Mouse (Mus musculus) heart, postnatal 14 days (tissue): Measurements from ENCODE around the gene Uimc1. TPM values are rescaled to one million over a fixed set of nuclear protein-coding genes. Genes with fewer than 3 reads are reported as not detected.

Source experiments
- DNase-seq, 2 experiments: peaks; one replicate each; pipeline ENCODE4 v3.0.0; 2021 to 2022
- intact Hi-C: fragments of 180-260 bp; cut with DNase I; formaldehyde crosslinking; loops from one replicate; pipeline ENCODE4 v1.15.1; 2025
- total RNA-seq, 2 experiments: library from RNA; stranded (reverse); gene quantifications; 2 replicates each; pipeline ENCODE4 v1.2.3; 2021

The Uimc1 gene
- total RNA-seq, 2 experiments from 2014 or later = 28.4 to 29.0 TPM

GRCm38 (mm10) chr13:55063276-55063675 is 36.8 kb downstream of the Uimc1 start:
- intact Hi-C loops = no loop called here
- no peak for DNase-seq

- peak; percentile 5 to 18 for DNase-seq
- intact Hi-C loops = no loop called here
Measured at GRCm38 (mm10) chr13:55058042-55058441, 42.1 kb downstream of the Uimc1 start.

GRCm38 (mm10) chr13:55047706-55048105 is 52.4 kb downstream of the Uimc1 start:
- intact Hi-C loops = no loop called here
- DNase-seq = no peak

DNA sequence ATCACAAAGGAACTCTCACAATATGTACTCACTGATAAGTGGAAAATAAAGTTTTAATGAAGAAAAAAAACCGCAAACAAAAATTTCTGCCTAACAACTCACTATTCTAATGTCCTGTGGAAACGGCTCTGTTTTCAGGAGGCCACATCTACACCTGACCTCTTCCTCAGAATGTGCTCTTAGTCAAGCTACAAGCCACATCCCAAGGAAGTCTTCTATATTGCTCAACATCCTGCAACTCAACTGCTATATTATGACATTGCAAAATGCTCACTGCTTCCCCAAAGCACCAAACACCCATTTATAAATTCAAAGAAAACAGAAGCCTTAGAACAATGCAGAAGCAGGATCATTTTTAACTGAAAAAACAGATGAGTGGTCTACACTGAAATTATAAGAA is 60.1 kb downstream of the Uimc1 start:
- intact Hi-C loops = no loop called here
- no peak for DNase-seq

GRCm38 (mm10) chr13:55024215-55024614 is 75.9 kb downstream of the Uimc1 start:
- intact Hi-C loops = no loop called here
- no peak for DNase-seq

DNA sequence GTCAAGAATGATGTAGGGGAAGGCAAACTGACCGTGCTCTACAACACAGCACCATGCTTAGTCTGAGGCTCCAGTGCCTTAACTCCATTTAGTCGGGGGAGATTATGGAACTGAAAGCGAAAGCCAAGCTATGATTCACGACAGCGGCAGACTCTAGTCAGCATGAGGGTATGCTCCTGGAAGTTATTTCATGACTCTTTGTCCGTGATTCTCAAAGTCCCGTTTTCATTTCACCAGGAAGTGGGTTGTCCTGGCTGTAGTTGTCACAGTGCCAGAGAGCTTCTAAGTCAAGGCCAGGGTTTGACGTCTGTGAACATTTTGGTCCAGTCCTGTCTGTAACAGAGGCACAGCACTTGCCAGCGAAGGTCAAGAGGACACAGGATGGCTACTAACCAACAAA is 77.4 kb downstream of the Uimc1 start:
- peak in 1 of 2 experiments; percentile 13 for DNase-seq
- intact Hi-C loops = no loop called here

DNA sequence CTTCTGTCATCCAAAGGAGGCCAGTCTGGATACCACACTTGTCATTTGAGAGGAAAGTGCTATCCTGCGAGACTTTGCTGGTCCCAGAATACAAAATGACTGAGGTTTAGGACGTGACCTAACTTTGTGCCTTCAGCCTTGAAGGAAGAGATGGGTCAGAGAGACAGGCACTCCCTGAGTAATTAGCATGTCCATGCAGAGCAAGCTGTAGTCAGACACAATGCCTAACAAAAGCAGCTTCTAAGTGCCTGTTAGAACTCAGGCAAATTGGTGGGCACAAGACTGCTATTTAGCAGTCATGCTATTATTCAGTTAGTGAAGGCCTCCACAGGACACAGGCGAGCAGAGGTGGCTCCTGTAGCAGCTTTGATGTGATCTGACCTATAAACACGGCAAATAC is 77.8 kb downstream of the Uimc1 start:
- intact Hi-C loops = no loop called here
- no peak for DNase-seq

DNA sequence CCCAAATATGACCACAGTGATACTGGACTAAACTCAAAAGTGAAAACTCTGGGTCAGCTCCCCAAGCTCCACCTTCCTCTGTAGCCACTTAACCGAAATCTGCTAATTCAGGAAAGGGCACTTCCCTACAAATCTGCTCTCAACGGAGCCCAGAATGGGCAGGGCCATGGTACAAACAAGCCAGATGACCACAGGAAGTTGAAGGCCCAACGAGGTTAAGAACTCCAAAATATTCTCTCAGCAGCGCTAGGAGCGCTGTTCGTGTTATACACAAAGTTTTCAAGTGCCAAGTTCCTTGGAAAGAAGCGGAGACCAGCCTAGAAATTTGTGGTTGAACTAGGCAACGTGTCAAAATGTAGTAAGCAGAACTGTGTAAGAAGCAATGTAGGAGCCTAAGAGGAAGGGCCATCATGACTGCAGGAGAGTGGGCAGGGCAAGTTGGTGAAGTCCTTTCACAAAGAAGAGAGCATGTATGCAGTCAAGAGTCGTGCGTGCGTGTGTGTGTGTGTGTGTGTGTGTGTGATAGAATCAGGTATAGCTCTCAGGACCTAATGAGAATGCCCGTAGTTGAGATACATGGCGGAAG is 78.8 kb downstream of the Uimc1 start, which contains the start of gene Hk3:
Gene Hk3 (minus strand): TSS at position 192 of the 586 bp plus-strand sequence.
- DNase-seq = no peak

DNA sequence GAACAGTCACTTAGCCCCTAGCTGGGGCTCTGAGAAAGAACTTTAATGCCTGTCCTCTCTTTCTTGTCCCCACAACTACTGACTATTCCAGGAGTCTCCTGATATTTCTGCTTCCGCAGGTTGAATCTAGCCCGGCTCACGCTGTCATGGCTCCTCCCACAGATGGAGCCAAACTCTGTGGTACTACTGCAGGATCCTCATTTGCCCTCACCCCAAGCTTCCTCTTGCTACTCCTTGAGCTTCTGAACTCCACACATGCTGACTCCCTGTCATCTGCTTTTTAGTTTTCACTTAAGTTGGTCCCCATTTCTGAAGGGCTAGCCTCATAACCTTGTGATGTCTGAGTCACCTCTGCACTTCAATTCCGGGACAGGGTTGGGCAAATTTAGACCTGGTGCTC is 80.0 kb downstream of the Uimc1 start:
- intact Hi-C loops = no loop called here
- no peak for DNase-seq

More for the DNA sequence above, 78.8 kb downstream of the Uimc1 start, which contains the start of gene Hk3:
- intact Hi-C loops = no loop called here

DNA sequence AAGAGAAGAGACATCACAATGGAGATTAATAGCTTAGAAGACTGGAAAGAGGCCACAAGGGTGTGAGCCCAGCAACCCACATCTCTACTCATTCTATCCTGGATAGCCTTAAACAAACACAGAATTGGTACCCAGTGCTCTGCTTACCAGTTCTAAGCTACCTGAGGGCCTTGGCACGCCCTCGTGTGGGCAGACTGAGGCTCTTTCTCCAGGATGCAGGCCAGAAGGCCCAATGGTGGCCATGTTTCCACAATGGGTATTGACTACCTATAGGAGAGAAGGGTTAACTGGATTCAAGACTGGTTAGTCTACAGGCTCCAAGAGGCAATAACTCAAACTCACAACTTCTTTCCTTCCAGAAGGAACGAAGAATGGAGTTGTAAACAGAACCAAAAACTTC is 80.9 kb downstream of the Uimc1 start:
- intact Hi-C loops = no loop called here
- DNase-seq = no peak

GRCm38 (mm10) chr13:55018700-55019099 is 81.4 kb downstream of the Uimc1 start:
- DNase-seq = no peak
- intact Hi-C loops = no loop called here

GRCm38 (mm10) chr13:55017898-55018599 is 82.1 kb downstream of the Uimc1 start:
- intact Hi-C loops = no loop called here
- no peak for DNase-seq

- no peak for DNase-seq
- intact Hi-C loops = no loop called here
Measured at GRCm38 (mm10) chr13:55017154-55017897, 82.8 kb downstream of the Uimc1 start.

GRCm38 (mm10) chr13:55014451-55014850 is 85.6 kb downstream of the Uimc1 start:
- DNase-seq = no peak
- intact Hi-C loops = no loop called here

DNA sequence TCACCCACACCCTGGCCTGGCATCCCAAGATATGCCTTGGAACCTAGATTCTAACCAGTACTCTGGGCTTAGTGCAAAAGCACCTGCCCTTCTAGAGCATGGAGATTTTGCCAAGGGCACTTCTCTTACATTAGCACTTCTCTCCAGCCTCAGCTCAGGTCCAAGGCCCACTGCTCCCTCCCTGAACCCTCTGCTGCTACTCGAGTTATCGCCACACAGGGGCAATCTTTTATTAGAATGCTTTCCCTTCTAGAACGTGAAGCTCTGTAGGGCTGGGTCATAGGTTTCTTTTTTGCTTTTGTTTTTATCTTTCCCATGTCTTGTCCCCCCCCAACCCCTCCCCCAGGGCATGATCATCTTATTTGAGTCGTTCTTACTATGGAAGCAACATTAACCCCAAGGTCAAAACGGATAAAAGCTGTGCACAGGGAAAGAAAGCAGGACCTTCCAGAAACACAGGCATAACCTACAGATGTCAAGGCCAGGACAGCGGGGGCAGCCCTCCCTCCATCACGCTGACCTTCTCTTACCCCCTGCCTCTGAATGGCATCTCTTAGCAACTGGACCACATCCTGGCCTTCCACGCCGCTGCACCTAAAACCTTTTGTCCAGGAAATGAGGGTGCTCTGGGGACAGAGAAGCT is 86.3 kb downstream of the Uimc1 start:
- DNase-seq = no peak
- intact Hi-C loops = no loop called here

- intact Hi-C loops = no loop called here
- DNase-seq = no peak
Measured at GRCm38 (mm10) chr13:55011981-55012478, 88.1 kb downstream of the Uimc1 start.

- intact Hi-C loops = no loop called here
- no peak for DNase-seq
Measured at GRCm38 (mm10) chr13:55011103-55011502, 89.0 kb downstream of the Uimc1 start.

GRCm38 (mm10) chr13:55008589-55008988 is 91.5 kb downstream of the Uimc1 start:
- DNase-seq = no peak
- intact Hi-C loops = no loop called here

GRCm38 (mm10) chr13:55006415-55006742 is 93.7 kb downstream of the Uimc1 start:
- DNase-seq = no peak
- intact Hi-C loops = no loop called here

DNA sequence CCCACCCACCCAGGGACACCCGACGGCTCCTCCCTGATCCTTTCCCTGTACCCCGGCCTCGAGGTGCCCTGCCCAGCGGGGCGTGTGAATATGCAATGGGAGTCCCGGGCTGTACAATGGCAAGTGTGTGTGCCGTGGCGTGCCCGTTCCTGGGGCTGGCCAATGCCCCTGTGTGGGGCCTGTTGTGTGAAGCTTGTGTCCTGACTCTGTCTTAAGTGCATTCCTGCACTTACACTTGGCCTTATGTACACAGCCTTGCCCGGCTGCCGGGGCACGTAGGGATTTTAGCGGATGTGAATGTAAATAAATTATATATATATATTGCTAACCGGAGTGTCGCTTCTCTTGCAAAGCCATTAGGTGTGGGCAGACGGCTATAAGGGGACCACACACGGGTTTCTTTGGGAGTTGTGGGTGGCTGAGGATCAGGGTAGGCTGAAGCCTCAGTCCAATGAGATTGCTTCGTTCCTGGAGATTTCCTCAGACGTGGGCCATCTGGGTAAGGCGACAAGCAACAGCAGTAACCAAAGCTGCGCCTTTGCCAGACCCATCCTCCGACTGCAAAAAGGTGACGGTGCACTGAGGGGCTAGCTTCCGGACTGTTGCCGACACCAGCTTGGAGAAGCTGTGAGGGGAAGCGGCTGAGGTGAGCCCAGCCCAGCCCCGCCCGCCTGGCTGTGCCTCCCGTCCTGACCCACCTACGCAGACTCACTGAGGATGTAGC is 94.2 kb downstream of the Uimc1 start:
- intact Hi-C loops = no loop called here
- no peak for DNase-seq
